Mouse (Mus musculus): ENCODE measurements at regions not wholly inside any gene's neighbourhood (a gene's known extent, or its start where the extent isn't known, plus 50 kb on each side); places are given as distances from the start of the nearest gene placed in this dataset.

DNA sequence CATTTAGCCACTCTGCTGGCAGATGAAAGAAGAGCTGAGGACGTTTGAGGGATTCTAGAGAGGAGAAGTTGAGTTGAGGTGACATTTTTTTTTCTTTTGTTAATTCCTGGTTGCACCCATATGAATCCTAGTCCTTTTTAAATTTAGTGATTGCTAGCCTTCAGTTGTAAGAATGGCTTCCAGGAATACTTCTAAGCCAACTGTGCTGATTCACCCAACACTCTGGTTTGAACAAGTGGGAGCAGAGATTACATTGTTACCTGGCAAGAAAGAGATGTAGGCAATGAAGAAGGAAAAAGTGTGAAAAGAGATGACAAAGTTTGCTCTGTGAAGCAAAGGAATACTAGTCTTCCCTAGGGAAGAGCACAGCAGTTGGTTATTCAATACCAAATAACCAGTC, 261.1 kb upstream of the Kcnq5 start:
- no peak for DNase-seq

DNA sequence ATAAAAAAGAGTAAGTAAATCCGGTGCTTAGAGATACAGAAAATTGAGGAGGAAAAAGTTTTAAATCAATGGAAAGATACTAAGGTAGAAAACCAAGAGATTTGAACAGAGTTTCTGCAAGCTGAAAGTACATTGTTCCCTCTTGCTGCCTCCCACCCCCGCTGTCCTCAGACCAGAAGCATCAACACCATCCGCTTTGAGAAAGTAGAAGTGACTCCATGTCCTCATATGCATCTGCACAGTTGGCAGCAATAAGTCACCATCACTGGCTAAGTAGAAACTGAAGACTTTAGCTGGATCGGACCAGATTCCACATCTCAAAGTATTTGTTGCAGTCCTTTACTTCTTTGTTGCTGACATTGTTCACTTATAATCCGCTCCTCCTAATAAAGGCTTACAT, 250.1 kb upstream of the Kcnq5 start:
- DNase-seq = no peak

DNA sequence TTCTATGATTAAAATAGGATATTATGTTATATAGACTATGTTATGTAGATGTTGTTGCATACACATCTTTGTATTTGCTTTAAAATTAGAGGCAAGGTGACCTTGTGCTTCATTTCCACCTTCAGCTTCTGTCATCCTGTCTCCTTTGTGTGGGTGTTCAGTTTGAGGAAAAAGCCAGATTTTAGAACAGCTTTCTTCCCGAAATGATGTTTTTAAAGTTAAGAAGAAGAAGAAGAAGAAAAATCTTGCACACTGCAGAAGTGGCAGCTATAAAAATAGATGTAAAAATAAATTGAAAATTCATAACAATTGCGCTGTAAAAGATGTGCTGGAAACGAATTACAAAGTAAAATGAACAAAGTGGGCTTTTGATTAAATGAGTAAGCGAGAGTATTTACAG, 249.5 kb upstream of the Kcnq5 start:
- no peak for DNase-seq

DNA sequence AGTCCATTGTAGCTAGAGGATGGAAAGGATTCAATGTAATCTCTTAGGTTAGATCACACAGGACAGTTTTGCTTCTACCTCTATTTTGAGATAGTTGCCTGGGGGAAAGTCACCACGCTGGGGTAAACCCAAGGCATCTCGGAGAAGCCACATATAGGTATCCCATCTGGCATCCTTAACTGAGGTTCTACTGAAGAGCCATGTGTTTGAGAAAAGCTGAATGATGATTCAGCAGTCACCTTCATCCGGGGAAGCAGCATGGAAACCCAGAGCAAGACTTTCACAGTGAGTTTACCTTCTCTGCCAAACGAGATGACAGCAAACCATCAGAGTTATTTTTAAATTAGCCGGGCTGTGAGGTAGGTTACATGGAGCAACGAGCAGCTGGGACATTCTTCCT, 248.9 kb upstream of the Kcnq5 start:
- no peak for DNase-seq

DNA sequence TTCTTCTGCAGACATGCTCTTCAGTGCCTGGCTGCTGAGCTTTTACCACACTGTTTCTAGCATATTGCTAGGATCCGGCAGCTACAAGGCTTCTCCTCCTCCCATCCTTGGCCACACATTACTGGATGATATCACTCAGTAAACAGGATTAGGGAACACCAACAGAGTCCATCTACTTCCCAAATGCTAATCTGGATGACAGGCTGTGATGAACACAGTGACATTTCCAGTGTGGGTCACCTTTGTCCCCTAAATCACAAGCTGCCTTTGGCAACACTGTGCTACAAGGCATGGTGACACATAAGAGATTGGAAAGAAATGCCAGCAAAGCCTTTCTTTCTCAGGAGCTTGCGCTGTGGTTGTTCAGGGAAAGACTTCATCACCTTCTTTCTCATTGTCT, 246.5 kb upstream of the Kcnq5 start:
- DNase-seq = no peak

DNA sequence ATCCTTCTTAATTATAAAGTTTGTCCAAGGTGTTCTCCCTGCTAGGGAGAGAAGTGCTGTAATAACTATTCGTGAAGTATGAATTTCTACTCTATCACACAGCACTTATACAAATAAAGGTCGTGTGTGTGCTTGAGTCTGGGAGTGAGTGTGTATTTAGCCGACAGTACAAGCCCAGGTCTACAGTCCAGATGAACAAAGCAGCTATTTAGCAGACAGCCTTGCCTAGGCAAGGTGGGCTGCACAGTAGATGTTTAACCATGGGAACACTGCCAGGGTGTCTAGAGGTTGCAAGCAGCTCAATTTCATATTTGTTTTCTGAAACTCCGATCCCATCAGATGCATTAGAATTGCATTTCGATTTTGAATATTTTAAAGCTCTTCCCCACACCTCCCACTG, 245.2 kb upstream of the Kcnq5 start:
- no peak for DNase-seq

DNA sequence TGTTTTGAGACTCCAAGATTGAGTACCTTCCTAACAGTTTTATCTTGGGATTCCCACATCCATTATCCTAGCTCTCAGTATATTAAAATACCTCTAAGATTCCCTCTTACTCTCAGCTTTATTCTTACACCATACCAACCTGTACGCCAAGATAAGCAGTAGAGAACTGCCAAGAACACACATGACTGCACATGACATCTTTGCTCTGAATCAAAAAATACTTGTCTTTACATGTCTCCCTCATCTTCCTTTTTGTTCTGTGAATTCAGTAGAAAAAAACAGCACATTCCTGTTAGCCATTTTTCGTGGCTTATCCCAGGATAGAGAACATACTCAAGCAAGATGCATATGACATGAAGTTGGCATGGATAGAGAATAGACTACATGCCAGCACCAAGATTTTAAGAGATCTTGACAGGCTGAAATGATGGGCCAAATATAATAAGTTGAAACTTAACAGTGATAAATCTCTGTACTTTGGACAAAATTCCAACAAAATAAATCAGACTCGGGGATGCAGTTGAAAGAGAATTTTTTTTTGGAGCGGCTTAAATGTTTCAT, 206.0 kb upstream of the Kcnq5 start:
- DNase-seq = no peak

DNA sequence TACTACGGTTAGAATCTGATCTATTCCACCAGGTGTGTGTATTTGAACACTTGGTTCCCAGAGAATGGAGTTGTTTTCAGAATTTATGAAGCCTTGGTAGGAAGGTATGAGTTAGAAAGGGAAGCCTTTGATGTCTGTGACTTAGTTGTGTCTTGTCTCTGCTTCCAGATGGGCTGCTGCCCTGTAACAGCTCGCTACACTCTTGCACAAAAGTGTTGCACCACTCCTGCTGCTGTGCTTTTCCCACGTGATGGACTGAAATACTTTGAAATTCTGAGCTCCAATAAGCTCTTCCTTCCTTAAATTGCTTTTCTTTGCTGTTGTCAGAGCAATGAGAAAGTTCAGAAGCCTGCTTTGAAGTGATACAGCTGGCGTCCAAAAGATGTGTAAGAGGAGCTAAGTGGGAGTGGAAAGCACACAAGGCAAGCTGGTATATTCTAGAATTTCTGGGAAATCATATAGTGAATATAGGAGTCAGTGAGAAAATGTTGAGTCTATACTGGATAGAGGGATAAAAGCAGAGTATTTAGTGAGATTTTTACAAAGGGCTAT, 174.9 kb upstream of the Kcnq5 start:
- DNase-seq = no peak

DNA sequence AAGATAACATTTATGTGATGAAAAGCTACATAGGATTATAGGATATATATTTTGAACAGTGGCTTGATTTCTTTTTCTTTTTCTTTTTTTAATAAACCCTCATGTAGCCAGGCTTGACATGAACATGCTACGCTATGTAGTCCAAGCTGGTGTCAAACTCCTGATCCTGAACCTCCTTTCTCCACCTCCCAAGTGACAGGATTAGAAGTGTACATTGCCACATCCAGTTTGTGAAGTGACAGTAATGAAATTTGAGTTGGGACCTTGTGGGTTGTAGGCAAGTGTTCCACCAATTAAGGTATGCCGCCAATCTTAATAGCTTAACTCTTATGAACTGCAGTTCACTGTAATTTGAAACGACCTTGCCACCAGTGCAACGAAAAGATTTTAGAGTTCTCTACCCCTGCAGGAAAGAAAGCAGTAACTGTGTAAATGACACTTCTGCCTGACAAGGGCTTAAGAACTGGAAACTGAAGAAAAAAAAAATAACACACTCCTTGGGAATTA, 156.6 kb upstream of the Kcnq5 start:
- DNase-seq = no peak

DNA sequence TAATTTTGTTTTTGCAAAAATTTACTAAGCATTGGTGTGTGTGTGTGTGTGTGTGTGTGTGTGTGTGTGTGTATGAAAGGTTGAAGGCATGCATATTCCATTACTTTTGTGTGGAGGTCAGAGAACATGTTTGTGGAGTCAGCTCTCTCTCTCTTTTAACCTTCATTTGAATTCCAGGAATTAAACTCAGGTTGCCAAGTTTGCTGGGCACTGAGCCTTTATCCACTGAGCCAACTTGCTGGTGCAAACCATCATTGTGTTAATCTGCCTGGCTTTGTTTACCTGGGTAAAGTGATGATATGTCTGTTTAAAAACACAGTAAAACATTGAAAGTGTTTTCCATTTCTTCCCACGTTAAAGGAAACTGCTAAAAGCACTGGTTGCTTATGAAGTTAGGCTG, 154.7 kb upstream of the Kcnq5 start:
- no peak for DNase-seq

DNA sequence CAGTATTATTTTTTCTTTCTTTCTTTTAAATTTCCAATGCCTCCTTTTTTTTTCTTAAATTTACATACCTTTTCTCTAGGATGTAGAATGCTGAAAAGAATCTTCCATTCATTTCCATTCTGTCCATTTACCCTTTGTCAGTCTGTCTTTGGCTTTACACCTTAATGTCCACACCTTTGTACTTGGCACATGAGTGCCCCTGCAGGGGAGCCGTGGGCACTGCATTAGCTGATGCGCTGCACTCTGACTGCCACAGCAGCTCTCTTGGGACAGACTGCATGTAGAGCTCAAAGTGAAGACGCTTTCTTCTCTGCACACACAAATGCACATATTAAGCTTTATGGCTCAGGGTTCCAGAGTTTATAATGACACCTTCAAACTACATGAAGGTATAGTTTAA, 143.8 kb upstream of the Kcnq5 start:
- DNase-seq = peak; percentile 2

DNA sequence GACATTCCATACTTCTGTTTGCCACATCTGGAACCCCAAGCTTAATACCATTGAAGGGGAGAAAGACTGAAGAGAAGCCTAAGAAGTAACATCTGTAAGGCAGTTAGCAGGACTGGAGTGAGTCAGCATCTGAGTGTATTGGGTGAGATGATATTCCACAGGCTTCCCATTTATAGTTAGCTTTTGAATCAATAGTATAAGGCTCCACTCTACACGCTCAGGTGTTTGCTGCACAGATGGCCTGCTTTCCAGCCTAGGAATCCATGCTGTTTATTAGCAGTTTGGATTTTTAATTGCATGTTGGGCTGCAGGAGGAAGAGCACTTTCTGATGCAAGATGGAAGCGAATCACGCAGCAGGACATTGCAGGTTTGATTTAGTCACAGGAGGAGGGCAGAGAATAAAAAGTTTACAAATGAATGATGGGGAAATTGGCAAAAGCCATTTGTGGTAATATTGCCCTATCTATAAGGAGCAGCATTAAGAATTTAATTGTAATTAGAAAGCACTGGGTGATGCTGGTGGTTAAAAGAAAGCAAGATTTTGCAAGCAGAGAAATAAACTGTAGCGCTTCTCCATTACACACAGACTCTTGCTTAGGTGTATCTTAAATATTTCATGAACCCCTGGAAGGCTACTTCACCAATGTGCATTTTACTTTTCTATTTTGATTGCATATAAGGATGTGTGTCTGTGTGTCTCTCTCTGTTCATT, 109.8 kb upstream of the Kcnq5 start:
- DNase-seq = no peak

DNA sequence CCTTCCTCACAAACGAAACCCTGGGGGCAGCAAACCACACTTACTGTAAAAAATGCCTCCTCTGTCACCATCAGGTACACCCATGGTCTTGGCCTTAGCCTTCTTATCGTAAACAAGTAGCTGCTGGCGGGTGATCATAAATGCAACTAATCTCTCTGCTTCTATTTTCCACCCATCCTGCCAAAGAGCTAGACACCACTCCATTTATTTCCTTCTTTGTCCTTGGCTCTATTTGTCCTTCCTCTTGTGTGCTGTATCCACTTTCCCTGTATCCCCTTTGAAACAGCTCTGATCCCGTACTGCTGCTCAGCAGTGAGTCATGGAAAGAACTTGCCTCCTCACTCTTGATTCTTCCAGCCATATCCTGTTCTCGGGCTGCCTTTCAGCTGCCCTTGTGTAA, 108.3 kb upstream of the Kcnq5 start:
- no peak for DNase-seq
